Mouse (Mus musculus) limb, embryonic 15.5 days (tissue): ENCODE measurements at regions not wholly inside any gene's neighbourhood (a gene's known extent, or its start where the extent isn't known, plus 50 kb on each side); places are given as distances from the start of the nearest gene placed in this dataset.
A peak's percentile ranks its signal among the peaks of the same experiment; 100 is the strongest.
"Not testable (repeated sequence)": the region's sequence is repeated elsewhere in the genome, so short reads cannot be mapped to it uniquely, and the experiment has no call there.

ENCODE experiments used
- ATAC-seq: fragments of 200-750 bp; cut with Nextera tagmentation; 2 replicates; pipeline ENCODE4 v1.8.0; 2017; ENCODE audit warnings: low read depth, moderate TSS enrichment; ENCODE audit not compliant: insufficient number of reproducible peaks, low FRiP score, low TSS enrichment
- H3K27ac ChIP-seq: fragments of 300-500 bp; sonication (generic); 2 replicates; pipeline ENCODE4 v1.5.1; 2015; ENCODE audit warnings: moderate library complexity, mild to moderate bottlenecking, inconsistent platforms
- H3K27me3 ChIP-seq: fragments of 300-500 bp; sonication (generic); 2 replicates; pipeline ENCODE4 v1.6.1; 2015; ENCODE audit warnings: inconsistent platforms
- H3K36me3 ChIP-seq: fragments of 300-500 bp; sonication (generic); 2 replicates; pipeline ENCODE4 v1.6.1; 2015; ENCODE audit warnings: inconsistent platforms
- H3K4me1 ChIP-seq: fragments of 300-500 bp; sonication (generic); 2 replicates; pipeline ENCODE4 v1.6.1; 2015; ENCODE audit warnings: inconsistent platforms
- H3K4me2 ChIP-seq: fragments of 300-500 bp; sonication (generic); 2 replicates; pipeline ENCODE4 v1.6.1; 2015; ENCODE audit warnings: mild to moderate bottlenecking, inconsistent platforms
- H3K4me3 ChIP-seq: fragments of 300-500 bp; sonication (generic); 2 replicates; pipeline ENCODE4 v1.5.1; 2015; ENCODE audit warnings: mild to moderate bottlenecking, inconsistent platforms
- H3K9ac ChIP-seq: fragments of 300-500 bp; sonication (generic); 2 replicates; pipeline ENCODE4 v1.6.1; 2015; ENCODE audit warnings: inconsistent platforms
- H3K9me3 ChIP-seq: fragments of 300-500 bp; sonication (generic); 2 replicates; pipeline ENCODE4 v1.6.1; 2016; ENCODE audit warnings: inconsistent platforms
- WGBS: fragments of 180-500 bp; shearing (Covaris S2); methylation state at CpG from one replicate; pipeline ENCODE4 v1.1.7; 2015; 5-methylcytosine and 5-hydroxymethylcytosine counted together

DNA sequence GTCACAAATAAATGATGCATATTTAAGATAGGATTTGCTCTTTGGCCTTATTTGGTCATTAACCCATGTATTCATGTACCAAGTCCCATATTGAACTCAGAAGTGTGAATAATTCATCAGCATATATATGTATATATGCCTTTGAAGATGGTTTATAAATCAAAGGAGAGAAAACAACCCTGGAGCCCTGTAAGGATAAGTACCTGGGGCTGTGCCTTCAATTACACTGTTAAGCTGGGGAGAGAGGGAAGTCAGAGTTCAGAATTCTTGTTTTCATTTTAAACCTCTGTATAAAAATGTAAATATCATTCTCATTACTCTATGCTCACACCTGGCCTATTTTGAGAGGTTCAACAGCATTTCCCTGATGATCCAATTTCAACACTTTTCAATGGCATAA is 299.8 kb upstream of the Gm6657 start:
- no peaks in the 10 kb centered on the region for H3K4me1 ChIP-seq
- no peak overlapping the region for H3K9ac ChIP-seq
- ATAC-seq, result no peak
- H3K9me3 ChIP-seq, result no peaks in the 10 kb centered on the region
- H3K27me3 ChIP-seq, result no peaks in the 10 kb centered on the region
- H3K4me2 ChIP-seq, result no peak overlapping the region
- H3K4me3 ChIP-seq, result no peak overlapping the region
- H3K36me3 ChIP-seq, result no peaks in the 10 kb centered on the region
- H3K27ac ChIP-seq, result no peak overlapping the region

DNA sequence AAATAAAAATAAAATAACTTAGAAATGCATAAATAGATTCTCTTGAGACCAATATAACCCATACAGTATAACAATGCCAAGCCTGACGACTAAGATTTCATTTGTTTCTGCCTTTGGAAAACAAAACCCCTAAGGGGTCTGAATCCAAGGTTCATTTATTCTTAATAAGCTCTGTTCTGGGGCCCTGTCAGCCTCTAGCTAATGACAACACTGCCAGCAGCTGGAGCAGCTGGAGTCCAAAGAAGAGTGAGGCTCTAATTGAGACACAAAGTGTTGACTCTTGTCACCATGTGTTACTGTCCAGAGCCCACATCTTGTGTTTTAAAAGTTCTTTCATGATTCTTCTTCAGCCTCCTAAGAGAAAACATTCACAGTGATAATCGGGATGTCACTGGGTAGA is 298.5 kb upstream of the Gm6657 start:
- no peaks in the 10 kb centered on the region for H3K36me3 ChIP-seq
- H3K27ac ChIP-seq, result no peak overlapping the region
- 45% methylated on average over 2 of the region's 2 CpGs for WGBS
- H3K9ac ChIP-seq, result no peak overlapping the region
- H3K9me3 ChIP-seq, result no peaks in the 10 kb centered on the region
- H3K27me3 ChIP-seq, result no peaks in the 10 kb centered on the region
- ATAC-seq, result no peak
- H3K4me2 ChIP-seq, result no peak overlapping the region
- no peaks in the 10 kb centered on the region for H3K4me1 ChIP-seq
- no peak overlapping the region for H3K4me3 ChIP-seq

DNA sequence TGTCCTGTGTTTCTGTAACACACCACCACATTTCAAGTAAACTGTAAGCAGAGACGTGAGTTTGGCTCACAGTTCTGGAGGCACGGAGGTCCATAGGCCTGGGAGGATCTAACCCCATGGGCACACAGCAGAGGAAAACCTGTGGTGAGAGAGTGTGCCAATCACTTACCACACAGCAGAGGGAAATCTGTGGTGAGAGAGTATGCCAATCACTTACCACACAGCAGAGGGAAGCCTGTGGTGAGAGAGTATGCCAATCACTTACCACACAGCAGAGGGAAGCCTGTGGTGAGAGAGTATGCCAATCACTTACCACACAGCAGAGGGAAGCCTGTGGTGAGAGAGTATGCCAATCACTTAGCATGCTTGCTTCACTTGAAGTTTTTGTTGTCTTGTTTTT is 295.1 kb upstream of the Gm6657 start:
- not testable (repeated sequence) for H3K4me2 ChIP-seq, H3K27me3 ChIP-seq, H3K4me1 ChIP-seq, H3K9me3 ChIP-seq, H3K9ac ChIP-seq, H3K4me3 ChIP-seq, ATAC-seq, H3K27ac ChIP-seq, H3K36me3 ChIP-seq
- 68% methylated on average over 2 of the region's 2 CpGs for WGBS

DNA sequence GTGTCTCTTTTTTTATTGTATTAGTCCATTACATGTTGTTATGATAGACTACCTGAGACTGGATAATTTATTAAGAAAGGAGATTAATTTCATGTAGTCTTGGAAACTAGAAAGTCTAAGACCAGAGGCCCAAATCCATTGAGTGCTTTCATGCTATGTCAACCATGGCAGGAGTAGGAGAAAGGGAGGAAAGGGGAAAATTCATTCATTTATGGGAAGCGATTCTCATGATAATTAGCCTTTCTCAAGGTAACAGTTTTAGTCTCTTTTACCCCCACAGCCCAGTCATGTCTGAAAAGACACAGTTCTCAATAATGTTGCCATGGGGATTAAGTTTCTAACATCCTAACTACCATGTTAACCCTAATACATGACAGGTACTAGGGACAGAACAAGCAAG is 292.8 kb upstream of the Gm6657 start:
- Histone ChIP-seq H3K36me3 (no peaks in the 10 kb centered on the region), H3K4me3 (no peak overlapping the region), H3K4me1 (no peaks in the 10 kb centered on the region), H3K27ac (no peak overlapping the region), H3K27me3 (no peaks in the 10 kb centered on the region), H3K4me2 (no peak overlapping the region), H3K9ac (no peak overlapping the region), H3K9me3 (no peaks in the 10 kb centered on the region)
- WGBS, result 91% methylated on average over 1 of the region's 1 CpGs
- no peak for ATAC-seq

DNA sequence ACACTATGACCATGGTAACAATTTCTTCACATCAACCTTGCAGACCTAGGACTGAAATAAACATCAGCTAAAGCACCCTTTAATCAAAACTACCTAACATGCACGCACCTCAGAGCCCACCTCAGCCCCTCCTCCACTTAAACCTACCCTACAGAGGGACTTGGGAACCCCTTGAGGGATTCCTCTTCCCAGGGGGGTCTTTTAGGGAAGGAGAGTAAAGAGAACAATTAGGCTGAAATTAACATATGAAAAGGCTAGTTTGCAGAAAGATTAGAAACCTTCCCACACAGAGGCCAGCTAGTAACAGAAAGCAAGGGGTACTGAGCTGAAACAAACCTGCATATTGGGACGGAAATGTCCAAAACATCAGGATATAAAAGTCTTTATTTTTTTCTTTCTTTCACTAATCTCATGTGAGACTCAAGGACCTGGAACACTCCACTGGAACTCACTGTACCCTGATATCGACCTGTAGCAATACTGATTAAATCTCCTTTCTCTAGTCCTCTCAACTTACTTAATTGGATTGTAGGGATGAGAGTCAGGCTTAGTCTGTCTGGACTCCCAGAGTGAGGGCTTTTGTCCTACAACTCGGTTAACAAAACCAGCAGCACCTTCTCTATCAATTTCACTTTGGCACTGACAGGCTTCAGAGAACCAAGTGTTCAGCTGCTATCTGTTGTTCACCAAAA is 281.0 kb upstream of the Gm6657 start:
- no peaks in the 10 kb centered on the region for H3K4me1 ChIP-seq
- no peak overlapping the region for H3K4me2 ChIP-seq
- no peak overlapping the region for H3K27ac ChIP-seq
- no peak overlapping the region for H3K9ac ChIP-seq
- no peaks in the 10 kb centered on the region for H3K9me3 ChIP-seq
- H3K27me3 ChIP-seq, result no peaks in the 10 kb centered on the region
- no peak for ATAC-seq
- no peak overlapping the region for H3K4me3 ChIP-seq
- WGBS, result 30% methylated on average over 4 of the region's 4 CpGs
- H3K36me3 ChIP-seq, result no peaks in the 10 kb centered on the region

DNA sequence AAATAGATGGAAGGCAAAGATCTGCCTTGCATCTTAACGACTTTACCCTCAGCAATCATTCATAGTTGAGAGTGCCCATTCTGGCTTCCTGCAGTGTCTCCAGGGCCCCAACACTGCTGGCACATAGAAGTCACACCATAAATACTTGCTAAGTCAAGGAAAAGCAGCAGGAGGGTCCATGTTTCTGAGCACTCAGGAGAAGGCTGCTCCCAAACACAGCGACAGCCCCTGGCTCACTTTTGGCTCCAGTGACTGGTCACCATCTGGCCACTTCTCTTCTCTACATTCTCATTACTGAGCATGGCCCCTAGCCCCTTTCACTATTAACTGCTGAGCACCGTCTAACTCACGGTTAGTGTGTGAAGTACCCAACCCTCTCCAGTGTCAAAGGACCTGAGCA is 265.3 kb upstream of the Gm6657 start:
- H3K27me3 ChIP-seq, result no peaks in the 10 kb centered on the region
- H3K4me2 ChIP-seq, result no peak overlapping the region
- H3K9me3 ChIP-seq, result no peaks in the 10 kb centered on the region
- WGBS, result 52% methylated on average over 4 of the region's 4 CpGs
- no peaks in the 10 kb centered on the region for H3K4me1 ChIP-seq
- H3K36me3 ChIP-seq, result no peaks in the 10 kb centered on the region
- no peak overlapping the region for H3K9ac ChIP-seq
- H3K4me3 ChIP-seq, result no peak overlapping the region
- no peak overlapping the region for H3K27ac ChIP-seq
- no peak for ATAC-seq

DNA sequence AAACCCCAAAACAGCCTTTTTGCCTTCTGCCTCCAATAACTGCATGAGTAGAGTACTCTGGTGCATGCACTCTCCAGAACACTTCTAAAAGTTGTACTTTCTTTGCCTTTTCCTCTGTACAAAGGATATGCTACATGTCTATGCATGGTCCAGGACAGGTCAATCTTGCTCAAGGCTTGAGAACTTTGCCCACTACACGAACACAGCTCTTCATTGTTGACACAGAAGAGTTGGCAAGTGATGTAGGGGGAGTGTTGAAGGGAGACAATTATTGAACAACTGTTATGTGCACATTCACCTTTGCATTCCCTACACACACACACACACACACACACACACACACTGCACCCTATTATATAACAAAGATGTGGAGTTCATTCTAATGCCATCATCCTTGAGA is 264.5 kb upstream of the Gm6657 start:
- Histone ChIP-seq H3K9me3 (no peaks in the 10 kb centered on the region), H3K9ac (no peak overlapping the region), H3K27me3 (no peaks in the 10 kb centered on the region), H3K36me3 (no peaks in the 10 kb centered on the region), H3K4me3 (no peak overlapping the region), H3K27ac (no peak overlapping the region), H3K4me2 (no peak overlapping the region), H3K4me1 (no peaks in the 10 kb centered on the region)
- no peak for ATAC-seq
- WGBS, result 71% methylated on average over 1 of the region's 1 CpGs

DNA sequence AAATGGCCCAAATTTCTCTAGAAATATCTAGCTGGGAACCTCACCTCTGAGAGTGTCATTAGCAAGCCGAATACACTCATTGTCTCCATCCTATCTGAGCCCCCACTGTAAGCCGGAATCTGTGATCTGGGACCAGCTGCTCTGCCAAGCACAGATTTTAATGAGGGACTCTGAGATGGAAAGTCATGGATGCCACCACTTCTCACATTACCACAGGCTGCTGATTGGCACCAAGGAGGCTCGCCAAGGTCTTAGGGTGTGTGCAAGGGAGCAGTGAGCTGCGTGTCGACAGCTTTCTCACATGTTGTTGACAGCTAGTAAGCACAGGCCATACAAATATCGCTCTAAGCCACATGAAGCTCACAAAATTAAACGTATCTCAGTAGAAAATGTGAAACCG is 250.1 kb upstream of the Gm6657 start:
- ATAC-seq, result no peak
- Histone ChIP-seq H3K4me2 (no peak overlapping the region), H3K27ac (no peak overlapping the region), H3K9me3 (no peaks in the 10 kb centered on the region), H3K9ac (no peak overlapping the region), H3K27me3 (no peaks in the 10 kb centered on the region), H3K36me3 (no peaks in the 10 kb centered on the region), H3K4me3 (no peak overlapping the region), H3K4me1 (no peaks in the 10 kb centered on the region)
- WGBS, result 53% methylated on average over 8 of the region's 8 CpGs

DNA sequence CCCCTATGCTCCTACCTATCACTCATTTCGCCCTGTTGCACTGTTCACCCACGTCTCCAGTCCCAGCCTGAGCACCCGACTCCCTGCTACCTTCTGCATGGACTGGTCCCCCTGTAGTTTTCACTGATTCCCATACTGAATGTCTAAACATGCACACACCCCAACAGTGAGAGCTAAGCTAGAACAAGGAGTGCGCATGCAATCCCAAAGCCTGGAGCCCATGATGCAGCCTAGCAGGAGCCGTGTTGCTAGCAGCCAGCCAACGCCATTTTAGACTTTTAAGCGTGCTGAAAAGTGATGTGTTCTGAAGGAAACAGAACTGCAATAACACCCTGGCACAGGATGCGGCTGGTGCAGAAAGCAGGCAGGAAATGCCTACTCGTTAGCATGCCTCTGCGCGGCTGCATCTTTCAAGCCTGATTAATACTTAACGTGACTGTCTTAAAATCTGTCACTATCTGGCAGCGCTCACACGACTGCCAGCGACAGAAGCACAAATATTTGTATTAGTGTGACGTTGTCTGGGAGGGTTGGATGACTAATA is 244.5 kb upstream of the Gm6657 start:
- no peaks in the 10 kb centered on the region for H3K9me3 ChIP-seq
- peak overlapping the region; percentile 33 for H3K4me3 ChIP-seq
- no peak overlapping the region for H3K9ac ChIP-seq
- peak overlapping the region; percentile 41 for H3K4me2 ChIP-seq
- no peaks in the 10 kb centered on the region for H3K27me3 ChIP-seq
- no peak overlapping the region for H3K27ac ChIP-seq
- WGBS, result 21% methylated on average over 16 of the region's 16 CpGs
- no peak for ATAC-seq
- H3K4me1 ChIP-seq, result 0 out of 2 replicates have a peak, but pooled peaks cover 3% of the 10 kb centered on the region
- H3K36me3 ChIP-seq, result no peaks in the 10 kb centered on the region

DNA sequence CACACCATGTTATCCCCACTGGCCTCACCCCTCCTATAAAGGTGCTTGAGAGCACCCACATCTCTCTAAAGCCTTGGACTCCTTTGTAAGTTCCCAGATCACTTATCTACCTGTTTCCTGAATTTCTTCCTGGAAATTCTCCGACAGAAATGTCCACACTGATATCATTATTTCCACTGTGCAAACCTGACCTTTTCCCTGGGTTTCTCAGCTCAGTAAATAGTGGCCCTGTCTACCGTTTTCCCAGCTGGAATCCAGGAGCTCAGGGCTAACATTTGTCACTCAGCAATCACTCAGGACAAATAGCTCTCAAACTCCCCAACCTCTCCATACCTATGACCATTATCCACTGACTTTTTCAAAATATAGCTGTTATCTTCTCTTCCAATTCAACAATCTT is 241.6 kb upstream of the Gm6657 start:
- ATAC-seq, result no peak
- WGBS, result 47% methylated on average over 2 of the region's 2 CpGs

DNA sequence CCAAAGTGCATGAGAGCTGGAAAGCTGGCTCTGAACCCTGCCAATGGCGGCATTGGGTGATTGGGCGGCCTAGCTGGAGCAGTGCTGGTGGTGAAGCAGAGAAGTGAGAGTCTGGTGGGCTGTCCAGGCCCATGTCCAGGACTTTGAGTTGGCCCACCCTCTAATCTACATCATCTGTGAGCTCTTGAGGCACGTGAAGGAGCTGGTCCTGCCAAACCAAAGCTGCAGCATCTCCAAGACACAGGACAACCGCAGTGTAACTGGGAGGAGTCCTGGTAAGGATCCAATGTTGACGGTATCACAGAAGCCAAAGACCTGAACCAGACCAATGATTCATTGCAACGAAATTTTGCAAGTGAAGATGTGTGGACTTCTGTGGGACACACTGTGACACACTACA is 231.4 kb upstream of the Gm6657 start:
- Histone ChIP-seq H3K9ac (no peak overlapping the region), H3K36me3 (no peaks in the 10 kb centered on the region), H3K4me1 (no peaks in the 10 kb centered on the region), H3K27me3 (no peaks in the 10 kb centered on the region), H3K27ac (no peak overlapping the region), H3K9me3 (no peaks in the 10 kb centered on the region), H3K4me2 (no peak overlapping the region), H3K4me3 (no peak overlapping the region)
- 74% methylated on average over 6 of the region's 6 CpGs for WGBS
- ATAC-seq, result 0 out of 2 replicates have a peak, but pooled peaks have one; percentile 30

More for the DNA sequence above, 241.6 kb upstream of the Gm6657 start:
- Histone ChIP-seq H3K27me3 (no peaks in the 10 kb centered on the region), H3K36me3 (no peaks in the 10 kb centered on the region), H3K27ac (no peak overlapping the region), H3K4me3 (no peak overlapping the region), H3K9ac (no peak overlapping the region), H3K4me1 (0 out of 2 replicates have a peak, but pooled peaks cover 3% of the 10 kb centered on the region), H3K4me2 (no peak overlapping the region), H3K9me3 (no peaks in the 10 kb centered on the region)

DNA sequence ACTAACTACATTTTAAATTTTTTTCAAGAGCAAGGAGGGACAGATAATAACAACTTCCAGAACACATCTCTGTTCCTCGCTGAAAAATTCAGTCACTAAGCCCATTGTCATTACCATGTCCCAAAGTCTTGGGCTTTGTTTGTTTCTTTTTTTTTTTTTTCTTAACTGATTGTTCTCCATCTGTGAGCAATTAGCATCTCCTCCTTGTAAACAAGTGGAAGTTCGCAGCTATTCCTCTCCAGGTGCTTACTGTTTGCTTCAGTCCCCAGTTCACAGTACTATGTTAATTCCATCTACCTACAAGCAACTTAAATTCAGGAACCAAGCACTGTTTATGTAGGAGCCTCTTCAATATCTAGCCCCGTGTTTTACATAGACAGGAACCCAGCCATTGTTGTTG is 225.5 kb upstream of the Gm6657 start:
- H3K27me3 ChIP-seq, result no peaks in the 10 kb centered on the region
- no peak overlapping the region for H3K4me3 ChIP-seq
- no peaks in the 10 kb centered on the region for H3K4me1 ChIP-seq
- WGBS, result 39% methylated on average over 3 of the region's 3 CpGs
- no peak overlapping the region for H3K9ac ChIP-seq
- H3K9me3 ChIP-seq, result no peaks in the 10 kb centered on the region
- no peak overlapping the region for H3K4me2 ChIP-seq
- H3K36me3 ChIP-seq, result no peaks in the 10 kb centered on the region
- H3K27ac ChIP-seq, result no peak overlapping the region
- ATAC-seq, result no peak

DNA sequence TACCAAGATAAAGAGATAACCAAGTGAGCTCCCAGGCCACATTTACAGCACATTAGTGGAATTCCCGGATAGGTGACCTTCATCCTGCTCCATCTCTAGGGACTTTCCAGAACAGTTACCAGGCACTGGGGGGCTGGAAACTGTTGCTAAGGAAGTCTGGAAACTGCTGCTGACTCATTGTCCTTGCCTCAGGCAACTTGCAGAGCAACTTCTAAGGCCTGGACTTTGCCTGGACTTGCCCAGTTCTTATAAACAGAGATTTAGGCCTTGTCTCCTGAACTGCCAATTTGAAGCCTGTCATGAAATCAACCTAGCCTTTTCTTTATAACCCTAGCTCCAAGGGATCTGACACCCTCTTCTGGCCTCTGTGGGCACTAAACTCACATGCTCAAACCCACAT is 224.0 kb upstream of the Gm6657 start:
- no peak for ATAC-seq
- Histone ChIP-seq H3K36me3 (no peaks in the 10 kb centered on the region), H3K9me3 (no peaks in the 10 kb centered on the region), H3K27me3 (no peaks in the 10 kb centered on the region), H3K9ac (no peak overlapping the region), H3K27ac (no peak overlapping the region), H3K4me1 (no peaks in the 10 kb centered on the region), H3K4me3 (no peak overlapping the region), H3K4me2 (no peak overlapping the region)
- WGBS, result 56% methylated on average over 1 of the region's 1 CpGs
